9 mouse cellular contexts compared by ENCODE assay signal in the genomic region with DNA sequence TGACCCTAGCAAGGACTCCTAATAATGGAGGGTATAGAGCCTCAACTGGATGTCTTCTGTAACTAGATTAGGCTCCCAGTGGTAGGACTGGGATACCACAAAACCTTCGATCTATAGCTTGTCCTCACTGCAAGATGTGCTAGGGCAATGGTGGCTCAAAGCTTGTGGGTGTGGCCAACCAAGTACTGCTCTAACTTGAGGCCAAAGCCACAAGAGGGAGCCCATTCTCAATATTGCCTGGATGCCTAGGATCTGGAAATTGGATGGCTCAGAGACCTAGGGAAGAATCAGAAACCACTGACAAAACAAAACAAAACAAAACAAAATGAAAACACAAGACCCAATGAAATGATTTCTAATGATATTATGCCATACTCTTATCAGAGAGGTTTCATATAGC.
DNase-seq lines count a peak whose midpoint lies in the region; ATAC-seq and TF ChIP-seq lines count a peak whose summit lies in the region.
"Had no signal": no experiment of that assay in that cellular context is flagged by ENCODE, and none has a peak within 500 bp of the region (broad histone marks: within the 10 kb centered on the region; RNA-seq: fewer than 3 reads in every experiment).

No protein-coding gene starts in this region.

- no peak overlapping the region for H3K4me2 ChIP-seq in hindbrain, postnatal 0 days (ENCODE audit: low read depth, low read length)
- H3K4me2 ChIP-seq in hindbrain, embryonic 16.5 days (ENCODE audit: low read length), result no peak overlapping the region
- H3K4me2 ChIP-seq in neural tube, embryonic 15.5 days, result no peak overlapping the region
- H3K4me2 ChIP-seq in embryonic facial prominence, embryonic 11.5 days (ENCODE audit: low read depth, low read length), result no peak overlapping the region
- H3K4me2 ChIP-seq: heart, embryonic 13.5 days had no signal

- no peak for ATAC-seq in hindbrain, postnatal 0 days
- no peak for ATAC-seq in hindbrain, embryonic 16.5 days
- no peak for ATAC-seq in neural tube, embryonic 15.5 days (ENCODE audit: low FRiP score)
- no peak for ATAC-seq in embryonic facial prominence, embryonic 11.5 days (replicated peaks; ENCODE audit: insufficient number of reproducible peaks, low FRiP score, low TSS enrichment, low read depth)
- ATAC-seq in erythroblast, adult 5-6 weeks (replicated peaks; ENCODE audit: low FRiP score, poor library complexity, severe bottlenecking), result no peak

- peak; percentile 56 for TF ChIP-seq CTCF in hindbrain, postnatal 0 days (IDR thresholded peaks at IDR 0.05; ENCODE audit: low read depth)

- H3K27me3 ChIP-seq in hindbrain, postnatal 0 days (ENCODE audit: insufficient read depth, low read length), result no peaks in the 10 kb centered on the region
- no peaks in the 10 kb centered on the region for H3K27me3 ChIP-seq in hindbrain, embryonic 16.5 days (replicated peaks; ENCODE audit: control insufficient read depth, insufficient read depth, low read length)
- no peaks in the 10 kb centered on the region for H3K27me3 ChIP-seq in neural tube, embryonic 15.5 days (replicated peaks)
- no peaks in the 10 kb centered on the region for H3K27me3 ChIP-seq in embryonic facial prominence, embryonic 11.5 days (ENCODE audit: control insufficient read depth, insufficient read depth, low read length)
- H3K27me3 ChIP-seq: heart, embryonic 13.5 days had no signal

- H3K4me3 ChIP-seq in hindbrain, postnatal 0 days (ENCODE audit: low read length), result no peak overlapping the region
- no peak overlapping the region for H3K4me3 ChIP-seq in hindbrain, embryonic 16.5 days (ENCODE audit: low read length)
- no peak overlapping the region for H3K4me3 ChIP-seq in neural tube, embryonic 15.5 days (replicated peaks)
- no peak overlapping the region for H3K4me3 ChIP-seq in embryonic facial prominence, embryonic 11.5 days (ENCODE audit: low read depth, low read length)
- H3K4me3 ChIP-seq: heart, embryonic 13.5 days had no signal

- WGBS in hindbrain, postnatal 0 days, result 75% methylated on average over 1 of the region's 1 CpGs
- WGBS in hindbrain, embryonic 16.5 days, result 65% methylated on average over 1 of the region's 1 CpGs
- WGBS in neural tube, embryonic 15.5 days, result 58% methylated on average over 1 of the region's 1 CpGs
- 50% methylated on average over 1 of the region's 1 CpGs for WGBS in embryonic facial prominence, embryonic 11.5 days

- no peaks in the 10 kb centered on the region for H3K9me3 ChIP-seq in hindbrain, postnatal 0 days (ENCODE audit: low read length)
- H3K9me3 ChIP-seq in hindbrain, embryonic 16.5 days (ENCODE audit: control insufficient read depth, low read length), result no peaks in the 10 kb centered on the region
- H3K9me3 ChIP-seq in neural tube, embryonic 15.5 days (replicated peaks), result no peaks in the 10 kb centered on the region
- no peaks in the 10 kb centered on the region for H3K9me3 ChIP-seq in embryonic facial prominence, embryonic 11.5 days (replicated peaks; ENCODE audit: control insufficient read depth, low read length)
- H3K9me3 ChIP-seq: heart, embryonic 13.5 days had no signal

- H3K27ac ChIP-seq in hindbrain, postnatal 0 days, result no peak overlapping the region
- no peak overlapping the region for H3K27ac ChIP-seq in hindbrain, embryonic 16.5 days (ENCODE audit: low read depth, low read length)
- no peak overlapping the region for H3K27ac ChIP-seq in neural tube, embryonic 15.5 days (replicated peaks)
- no peak overlapping the region for H3K27ac ChIP-seq in embryonic facial prominence, embryonic 11.5 days (replicated peaks; ENCODE audit: low read depth, low read length)
- H3K27ac ChIP-seq: heart, embryonic 13.5 days; liver, embryonic 14.5 days had no signal

- H3K4me1 ChIP-seq in hindbrain, postnatal 0 days (ENCODE audit: insufficient read depth, low read length), result no peaks in the 10 kb centered on the region
- no peaks in the 10 kb centered on the region for H3K4me1 ChIP-seq in hindbrain, embryonic 16.5 days (ENCODE audit: control insufficient read depth, insufficient read depth, low read depth, low read length)
- no peaks in the 10 kb centered on the region for H3K4me1 ChIP-seq in neural tube, embryonic 15.5 days
- H3K4me1 ChIP-seq in embryonic facial prominence, embryonic 11.5 days (ENCODE audit: control insufficient read depth, insufficient read depth, low read length), result no peaks in the 10 kb centered on the region
- H3K4me1 ChIP-seq: heart, embryonic 13.5 days had no signal

- H3K36me3 ChIP-seq in hindbrain, postnatal 0 days (ENCODE audit: insufficient read depth, low read length), result no peaks in the 10 kb centered on the region
- no peaks in the 10 kb centered on the region for H3K36me3 ChIP-seq in hindbrain, embryonic 16.5 days (ENCODE audit: control insufficient read depth, insufficient read depth, low read length)
- no peaks in the 10 kb centered on the region for H3K36me3 ChIP-seq in neural tube, embryonic 15.5 days
- no peaks in the 10 kb centered on the region for H3K36me3 ChIP-seq in embryonic facial prominence, embryonic 11.5 days (replicated peaks; ENCODE audit: control insufficient read depth, insufficient read depth, low read depth, low read length)
- H3K36me3 ChIP-seq: heart, embryonic 13.5 days had no signal

- no peak overlapping the region for H3K9ac ChIP-seq in hindbrain, postnatal 0 days (replicated peaks; ENCODE audit: low read length)
- H3K9ac ChIP-seq in hindbrain, embryonic 16.5 days (ENCODE audit: low read depth, low read length), result no peak overlapping the region
- no peak overlapping the region for H3K9ac ChIP-seq in neural tube, embryonic 15.5 days (replicated peaks)
- H3K9ac ChIP-seq in embryonic facial prominence, embryonic 11.5 days (replicated peaks; ENCODE audit: low read length), result no peak overlapping the region
- H3K9ac ChIP-seq: heart, embryonic 13.5 days; liver, embryonic 14.5 days had no signal

- DNase-seq in hindbrain, postnatal 0 days (ENCODE audit: low spot score), result peak; percentile 51
- peak; percentile 16 for DNase-seq in neural tube, embryonic 10.5 days (ENCODE audit: extremely low spot score, low spot score)
- peak; percentile 52 for DNase-seq in embryonic facial prominence, embryonic 11.5 days (ENCODE audit: low spot score)
- DNase-seq in right cerebral cortex, adult 18-20 months, result no peak
